Mouse (Mus musculus) spleen, adult 2 months (tissue): ENCODE data around the gene Notch1. TPM values are rescaled to one million over a fixed set of nuclear protein-coding genes. Genes with fewer than 3 reads are reported as not detected.
A peak's percentile ranks its signal among the peaks of the same experiment; 100 is the strongest.

Experiments
- DNase-seq, 2 experiments: peaks; one replicate each; pipeline versions ENCODE4 v3.0.0 to v3.0.0-alpha.2; 2012 to 2021; ENCODE audit warnings: low spot score in 2 of 2, low read depth in 1 of 2
- H3K27ac ChIP-seq: fragments of 200-500 bp; 2 replicates; pipeline ENCODE4 v1.5.1; 2012; ENCODE audit warnings: low read length, inconsistent platforms; ENCODE audit not compliant: insufficient read depth
- H3K27me3 ChIP-seq: fragments of 200-500 bp; 2 replicates; pipeline ENCODE4 v1.6.1; 2012; ENCODE audit warnings: mild to moderate bottlenecking, moderate library complexity, low read length, inconsistent platforms; ENCODE audit not compliant: control insufficient read depth, insufficient read depth
- H3K36me3 ChIP-seq: fragments of 200-500 bp; 2 replicates; pipeline ENCODE4 v1.6.1; 2012; ENCODE audit warnings: mild to moderate bottlenecking, low read length, inconsistent platforms; ENCODE audit not compliant: control insufficient read depth, insufficient read depth
- H3K4me1 ChIP-seq: fragments of 200-500 bp; 2 replicates; pipeline ENCODE4 v1.6.1; 2011; ENCODE audit warnings: inconsistent platforms; ENCODE audit not compliant: control insufficient read depth, insufficient read depth, insufficient read length
- H3K4me3 ChIP-seq: fragments of 200-500 bp; 2 replicates; pipeline ENCODE4 v1.5.1; 2011; ENCODE audit warnings: mild to moderate bottlenecking, inconsistent platforms; ENCODE audit not compliant: insufficient read depth, insufficient read length; ENCODE audit errors: extremely low read depth
- CTCF ChIP-seq: fragments of 200-500 bp; IDR thresholded peaks from 2 replicates; pipeline ENCODE4 v1.5.1; 2011; ENCODE audit warnings: mild to moderate bottlenecking, inconsistent platforms; ENCODE audit not compliant: insufficient read depth, insufficient read length, insufficient replicate concordance; ENCODE audit errors: extremely low read depth
- POLR2A ChIP-seq: fragments of 200-500 bp; IDR thresholded peaks from 2 replicates; pipeline ENCODE4 v1.6.1; 2011; ENCODE audit warnings: low read depth, low read length, inconsistent platforms
- WGBS: fragments of 180-500 bp; shearing (Covaris S2); methylation state at CpG from one replicate; pipeline ENCODE4 v1.1.7; 2018; 5-methylcytosine and 5-hydroxymethylcytosine counted together
- polyA plus RNA-seq: library from polyadenylated mRNA; depleted of rRNA; stranded (reverse); fragments of >200 nt; gene quantifications from 2 replicates; pipeline ENCODE4 v1.2.3, GENCODE M21; 2012

Gene Notch1
- polyA plus RNA-seq, 1 experiment, result 34.6 TPM

- no peak for DNase-seq
- WGBS, result 70% methylated on average over 3 of the region's 3 CpGs
- TF ChIP-seq CTCF (no peak), POLR2A (no peak)
- Histone ChIP-seq H3K27me3 (no peaks in the 10 kb centered on the region), H3K36me3 (no peaks in the 10 kb centered on the region), H3K4me1 (peaks cover 37% of the 10 kb centered on the region; the same call in 1 of the 2 replicates), H3K27ac (no peak overlapping the region), H3K4me3 (no peak overlapping the region)
These were observed 20.0 kb downstream of the Notch1 start for GRCm38 (mm10) chr2:26496451-26496850.

GRCm38 (mm10) chr2:26495701-26496100 is 20.8 kb downstream of the Notch1 start:
- peaks cover 37% of the 10 kb centered on the region; the same call in 1 of the 2 replicates for H3K4me1 ChIP-seq
- no peak overlapping the region for H3K27ac ChIP-seq
- WGBS, result 60% methylated on average over 2 of the region's 2 CpGs
- DNase-seq, result no peak
- no peak overlapping the region for H3K4me3 ChIP-seq
- no peaks in the 10 kb centered on the region for H3K36me3 ChIP-seq
- TF ChIP-seq CTCF, result no peak
- no peaks in the 10 kb centered on the region for H3K27me3 ChIP-seq

- Histone ChIP-seq H3K27me3 (no peaks in the 10 kb centered on the region), H3K36me3 (no peaks in the 10 kb centered on the region), H3K4me3 (no peak overlapping the region), H3K4me1 (peaks cover 40% of the 10 kb centered on the region; the same call in 1 of the 2 replicates), H3K27ac (peak overlapping the region; percentile 21; the same call in 1 of the 2 replicates)
- DNase-seq, result no peak
- TF ChIP-seq POLR2A, result no peak
- TF ChIP-seq CTCF, result no peak
- 75% methylated on average over 5 of the region's 5 CpGs for WGBS
These were observed 21.5 kb downstream of the Notch1 start for GRCm38 (mm10) chr2:26494991-26495390.

- no peak for DNase-seq
- peaks cover 37% of the 10 kb centered on the region; the same call in 1 of the 2 replicates for H3K4me1 ChIP-seq
- peak overlapping the region; percentile 21 for H3K27ac ChIP-seq
- WGBS, result 30% methylated on average over 7 of the region's 7 CpGs
- no peaks in the 10 kb centered on the region for H3K36me3 ChIP-seq
- H3K27me3 ChIP-seq, result no peaks in the 10 kb centered on the region
- no peak overlapping the region for H3K4me3 ChIP-seq
- TF ChIP-seq POLR2A, result no peak
- TF ChIP-seq CTCF, result no peak
These were observed 22.1 kb downstream of the Notch1 start for GRCm38 (mm10) chr2:26494396-26494795.

- peak overlapping the region; percentile 18; the same call in 1 of the 2 replicates for H3K4me3 ChIP-seq
- H3K4me1 ChIP-seq, result peaks cover 40% of the 10 kb centered on the region; the same call in 1 of the 2 replicates
- no peaks in the 10 kb centered on the region for H3K27me3 ChIP-seq
- DNase-seq, result no peak
- 5% methylated on average over 9 of the region's 9 CpGs for WGBS
- TF ChIP-seq POLR2A, result no peak
- H3K27ac ChIP-seq, result peak overlapping the region; percentile 70
- H3K36me3 ChIP-seq, result no peaks in the 10 kb centered on the region
These were observed 23.3 kb downstream of the Notch1 start for GRCm38 (mm10) chr2:26493021-26493781.

GRCm38 (mm10) chr2:26490760-26491301 is 25.6 kb downstream of the Notch1 start:
- H3K27me3 ChIP-seq, result no peaks in the 10 kb centered on the region
- no peak for TF ChIP-seq CTCF
- TF ChIP-seq POLR2A, result no peak
- no peak for DNase-seq
- peaks cover 53% of the 10 kb centered on the region for H3K4me1 ChIP-seq
- peak overlapping the region; percentile 43; the same call in 1 of the 2 replicates for H3K27ac ChIP-seq
- H3K4me3 ChIP-seq, result no peak overlapping the region
- no peaks in the 10 kb centered on the region for H3K36me3 ChIP-seq
- WGBS, result 52% methylated on average over 4 of the region's 4 CpGs

- DNase-seq, result no peak
- Histone ChIP-seq H3K4me1 (peaks cover 58% of the 10 kb centered on the region), H3K36me3 (no peaks in the 10 kb centered on the region), H3K27me3 (no peaks in the 10 kb centered on the region), H3K4me3 (no peak overlapping the region), H3K27ac (no peak overlapping the region)
- 48% methylated on average over 9 of the region's 9 CpGs for WGBS
- TF ChIP-seq CTCF, result no peak
- no peak for TF ChIP-seq POLR2A
These were observed 27.8 kb downstream of the Notch1 start for GRCm38 (mm10) chr2:26488535-26489135.
